Mouse (Mus musculus): ENCODE results near the gene Foxs1. TPM values are rescaled to one million over a fixed set of nuclear protein-coding genes. Genes with fewer than 3 reads are reported as not detected.

Foxs1 gene
- polyA plus RNA-seq (2016; fragmentation: Nextera tagmentation; extraction: Ambion mirVana): 2.0 and 2.4 TPM in 2 replicates

GRCm38 (mm10) chr2:152933048-152933447 is at the start of gene Foxs1:
Gene Foxs1 (minus strand): TSS chr2:152933208.
- H3K4me2 ChIP-seq (replicated peaks): no peak within 1 kb of the TSS
- no peak within 1 kb of the TSS for H3K4me3 ChIP-seq

GRCm38 (mm10) chr2:152976991-152977390 is 44.0 kb upstream of the Foxs1 start:
- WGBS: 61% methylated on average over 3 of the region's 3 CpGs
- Histone ChIP-seq H3K4me3 (no peak overlapping the region), H3K9me3 (no peaks in the 10 kb centered on the region), H3K4me2 (replicated peaks) (no peak overlapping the region), H3K36me3 (no peaks in the 10 kb centered on the region), H3K9ac (no peak overlapping the region), H3K27ac (no peak overlapping the region), H3K4me1 (no peaks in the 10 kb centered on the region), H3K27me3 (replicated peaks) (no peaks in the 10 kb centered on the region)
- ATAC-seq (ENCODE audit: low FRiP score, low read depth): no peak

More at GRCm38 (mm10) chr2:152933048-152933447, at the start of gene Foxs1:
- Histone ChIP-seq H3K27me3 (replicated peaks) (0 out of 2 replicates have a peak, but pooled peaks cover under 1% of the 10 kb centered on the region), H3K9ac (no peak within 1 kb of the TSS), H3K36me3 (no peaks in the 10 kb centered on the region), H3K27ac (no peak within 1 kb of the TSS), H3K4me1 (peaks cover 7% of the 10 kb centered on the region), H3K9me3 (no peaks in the 10 kb centered on the region)
- WGBS: 43% methylated on average over 9 of the region's 9 CpGs
- no peak for ATAC-seq (ENCODE audit: low FRiP score, low read depth)

GRCm38 (mm10) chr2:152965555-152965954 is 32.5 kb upstream of the Foxs1 start:
- no peak overlapping the region for H3K4me2 ChIP-seq (replicated peaks)
- no peak for ATAC-seq (ENCODE audit: low FRiP score, low read depth)
- H3K9ac ChIP-seq: no peak overlapping the region
- no peaks in the 10 kb centered on the region for H3K36me3 ChIP-seq
- H3K27ac ChIP-seq: no peak overlapping the region
- H3K4me1 ChIP-seq: peaks cover 3% of the 10 kb centered on the region; the same call in 1 of the 2 replicates
- WGBS: 71% methylated on average over 4 of the region's 4 CpGs
- H3K4me3 ChIP-seq: no peak overlapping the region
- no peaks in the 10 kb centered on the region for H3K27me3 ChIP-seq (replicated peaks)
- no peaks in the 10 kb centered on the region for H3K9me3 ChIP-seq

GRCm38 (mm10) chr2:152962091-152962793 is 29.2 kb upstream of the Foxs1 start, which contains the start of gene Ttll9:
Gene Ttll9 (plus strand): TSS chr2:152962485.
- H3K27me3 ChIP-seq (replicated peaks): no peaks in the 10 kb centered on the region
- no peaks in the 10 kb centered on the region for H3K36me3 ChIP-seq
- no peak within 1 kb of the TSS for H3K9ac ChIP-seq
- H3K27ac ChIP-seq: no peak within 1 kb of the TSS
- peaks cover 3% of the 10 kb centered on the region; the same call in 1 of the 2 replicates for H3K4me1 ChIP-seq
- ATAC-seq (ENCODE audit: low FRiP score, low read depth): peak; percentile 92
- WGBS: 3% methylated on average over 34 of the region's 34 CpGs
- H3K9me3 ChIP-seq: no peaks in the 10 kb centered on the region
- peak within 1 kb of the TSS; percentile 41 for H3K4me3 ChIP-seq
- H3K4me2 ChIP-seq (replicated peaks): peak within 1 kb of the TSS; percentile 62

GRCm38 (mm10) chr2:152958116-152958515 is 25.1 kb upstream of the Foxs1 start:
- H3K27ac ChIP-seq: no peak overlapping the region
- no peak overlapping the region for H3K4me3 ChIP-seq
- no peaks in the 10 kb centered on the region for H3K9me3 ChIP-seq
- no peaks in the 10 kb centered on the region for H3K36me3 ChIP-seq
- 81% methylated on average over 3 of the region's 3 CpGs for WGBS
- no peak overlapping the region for H3K9ac ChIP-seq
- H3K27me3 ChIP-seq (replicated peaks): peaks cover 5% of the 10 kb centered on the region; the same call in 1 of the 2 replicates
- ATAC-seq (ENCODE audit: low FRiP score, low read depth): no peak
- H3K4me2 ChIP-seq (replicated peaks): no peak overlapping the region
- peaks cover 3% of the 10 kb centered on the region; the same call in 1 of the 2 replicates for H3K4me1 ChIP-seq

- 13% methylated on average over 13 of the region's 13 CpGs for WGBS
- Histone ChIP-seq H3K27me3 (replicated peaks) (peaks cover 26% of the 10 kb centered on the region), H3K4me1 (peaks cover 18% of the 10 kb centered on the region; the same call in 1 of the 2 replicates), H3K9ac (peak overlapping the region; percentile 79), H3K4me3 (peak overlapping the region; percentile 58), H3K9me3 (no peaks in the 10 kb centered on the region), H3K36me3 (no peaks in the 10 kb centered on the region), H3K27ac (no peak overlapping the region), H3K4me2 (replicated peaks) (peak overlapping the region; percentile 95)
- ATAC-seq (ENCODE audit: low FRiP score, low read depth): peak; percentile 45
Measured at GRCm38 (mm10) chr2:152951850-152952720, 19.1 kb upstream of the Foxs1 start.

- peak; percentile 74 for ATAC-seq (ENCODE audit: low FRiP score, low read depth)
- 2% methylated on average over 50 of the region's 54 CpGs for WGBS
- H3K4me3 ChIP-seq: peak within 1 kb of the TSS; percentile 58
- peak within 1 kb of the TSS; percentile 79 for H3K9ac ChIP-seq
- peak within 1 kb of the TSS; percentile 95 for H3K4me2 ChIP-seq (replicated peaks)
- H3K4me1 ChIP-seq: peaks cover 21% of the 10 kb centered on the region; the same call in 1 of the 2 replicates
- H3K36me3 ChIP-seq: no peaks in the 10 kb centered on the region
- H3K9me3 ChIP-seq: no peaks in the 10 kb centered on the region
- peaks cover 31% of the 10 kb centered on the region for H3K27me3 ChIP-seq (replicated peaks)
- H3K27ac ChIP-seq: no peak within 1 kb of the TSS
Measured at GRCm38 (mm10) chr2:152951065-152951849, 18.2 kb upstream of the Foxs1 start, which contains the start of gene Dusp15. Gene Dusp15 (minus strand): TSS chr2:152951698.

GRCm38 (mm10) chr2:152950358-152951064 is 17.5 kb upstream of the Foxs1 start:
- Histone ChIP-seq H3K4me2 (replicated peaks) (peak overlapping the region; percentile 95), H3K27ac (no peak overlapping the region), H3K9ac (peak overlapping the region; percentile 79), H3K4me1 (peaks cover 21% of the 10 kb centered on the region; the same call in 1 of the 2 replicates), H3K36me3 (no peaks in the 10 kb centered on the region), H3K27me3 (replicated peaks) (peaks cover 31% of the 10 kb centered on the region), H3K9me3 (no peaks in the 10 kb centered on the region), H3K4me3 (peak overlapping the region; percentile 58)
- peak; percentile 43; the same call in 1 of the 2 replicates for ATAC-seq (ENCODE audit: low FRiP score, low read depth)
- WGBS: 41% methylated on average over 11 of the region's 11 CpGs

- Histone ChIP-seq H3K27me3 (replicated peaks) (peaks cover 46% of the 10 kb centered on the region), H3K36me3 (no peaks in the 10 kb centered on the region), H3K4me3 (no peak overlapping the region), H3K27ac (no peak overlapping the region), H3K4me1 (peaks cover 22% of the 10 kb centered on the region), H3K9ac (no peak overlapping the region), H3K9me3 (no peaks in the 10 kb centered on the region), H3K4me2 (replicated peaks) (no peak overlapping the region)
- ATAC-seq (ENCODE audit: low FRiP score, low read depth): no peak
- 91% methylated on average over 5 of the region's 5 CpGs for WGBS
Measured at GRCm38 (mm10) chr2:152948438-152949020, 15.5 kb upstream of the Foxs1 start.

- no peak overlapping the region for H3K9ac ChIP-seq
Measured at GRCm38 (mm10) chr2:152947098-152947497, 14.1 kb upstream of the Foxs1 start.

GRCm38 (mm10) chr2:152944013-152944412 is 11.0 kb upstream of the Foxs1 start:
- H3K27ac ChIP-seq: no peak overlapping the region
- H3K4me3 ChIP-seq: no peak overlapping the region
- H3K36me3 ChIP-seq: no peaks in the 10 kb centered on the region
- no peaks in the 10 kb centered on the region for H3K9me3 ChIP-seq
- 53% methylated on average over 9 of the region's 9 CpGs for WGBS
- peaks cover 15% of the 10 kb centered on the region for H3K4me1 ChIP-seq
- no peak for ATAC-seq (ENCODE audit: low FRiP score, low read depth)
- H3K9ac ChIP-seq: no peak overlapping the region
- H3K4me2 ChIP-seq (replicated peaks): no peak overlapping the region
- peaks cover 66% of the 10 kb centered on the region for H3K27me3 ChIP-seq (replicated peaks)

More at GRCm38 (mm10) chr2:152947098-152947497, 14.1 kb upstream of the Foxs1 start:
- H3K27me3 ChIP-seq (replicated peaks): peaks cover 61% of the 10 kb centered on the region
- 68% methylated on average over 7 of the region's 7 CpGs for WGBS
- no peak overlapping the region for H3K4me3 ChIP-seq
- ATAC-seq (ENCODE audit: low FRiP score, low read depth): no peak
- peaks cover 29% of the 10 kb centered on the region for H3K4me1 ChIP-seq
- no peak overlapping the region for H3K4me2 ChIP-seq (replicated peaks)
- H3K36me3 ChIP-seq: no peaks in the 10 kb centered on the region
- no peak overlapping the region for H3K27ac ChIP-seq
- H3K9me3 ChIP-seq: no peaks in the 10 kb centered on the region

Data from neural tube, embryonic 12.5 days (tissue).